Mouse (Mus musculus): Measurements from ENCODE around the gene Grn.

Gene Grn

GRCm38 (mm10) chr11:102424666-102425065 lies 5.4 kb upstream of the Grn start:
- DNase-seq (ENCODE audit: low read depth, low spot score), result no peak

GRCm38 (mm10) chr11:102425555-102426316 lies 4.4 kb upstream of the Grn start:
- DNase-seq (ENCODE audit: low read depth, low spot score), result no peak

- no peak for DNase-seq (ENCODE audit: low read depth, low spot score)
These were observed 1.1 kb upstream of the Grn start for GRCm38 (mm10) chr11:102428981-102429540.

- no peak for DNase-seq (ENCODE audit: low read depth, low spot score)
These were observed 564 bp upstream of the Grn start for GRCm38 (mm10) chr11:102429551-102429950.

- peak; percentile 64 for DNase-seq (ENCODE audit: low read depth, low spot score)
These were observed 1.0 kb downstream of the Grn start for GRCm38 (mm10) chr11:102431018-102431645.

GRCm38 (mm10) chr11:102431728-102432114 lies 1.6 kb downstream of the Grn start:
- DNase-seq (ENCODE audit: low read depth, low spot score), result no peak

GRCm38 (mm10) chr11:102432115-102432843 lies 2.2 kb downstream of the Grn start:
- DNase-seq (ENCODE audit: low read depth, low spot score), result no peak

- no peak for DNase-seq (ENCODE audit: low read depth, low spot score)
These were observed 2.8 kb downstream of the Grn start for GRCm38 (mm10) chr11:102432896-102433295.

GRCm38 (mm10) chr11:102433866-102434265 lies 3.8 kb downstream of the Grn start:
- no peak for DNase-seq (ENCODE audit: low read depth, low spot score)

GRCm38 (mm10) chr11:102434406-102434805 lies 4.3 kb downstream of the Grn start:
- peak; percentile 86 for DNase-seq (ENCODE audit: low read depth, low spot score)

GRCm38 (mm10) chr11:102434816-102435705 lies 4.9 kb downstream of the Grn start:
- DNase-seq (ENCODE audit: low read depth, low spot score), result no peak

- no peak for DNase-seq (ENCODE audit: low read depth, low spot score)
These were observed 5.8 kb downstream of the Grn start for GRCm38 (mm10) chr11:102435754-102436470.

- no peak for DNase-seq (ENCODE audit: low read depth, low spot score)
These were observed 6.3 kb downstream of the Grn start for GRCm38 (mm10) chr11:102436471-102436790.

- peak; percentile 61 for DNase-seq (ENCODE audit: low read depth, low spot score)
These were observed 7.3 kb downstream of the Grn start for GRCm38 (mm10) chr11:102437120-102438061.

GRCm38 (mm10) chr11:102438212-102439092 lies 8.3 kb downstream of the Grn start:
- DNase-seq (ENCODE audit: low read depth, low spot score), result peak; percentile 75

GRCm38 (mm10) chr11:102439093-102440082 lies 9.3 kb downstream of the Grn start:
- no peak for DNase-seq (ENCODE audit: low read depth, low spot score)

GRCm38 (mm10) chr11:102440255-102440654 lies 10.1 kb downstream of the Grn start:
- DNase-seq (ENCODE audit: low read depth, low spot score), result no peak

Measured in retina, postnatal 7 days (tissue).